Mouse (Mus musculus): ENCODE measurements around the gene Bclaf3.
"Not testable (repeated sequence)": the region's sequence is repeated elsewhere in the genome, so short reads cannot be mapped to it uniquely, and the experiment has no call there.

The Bclaf3 gene

DNA sequence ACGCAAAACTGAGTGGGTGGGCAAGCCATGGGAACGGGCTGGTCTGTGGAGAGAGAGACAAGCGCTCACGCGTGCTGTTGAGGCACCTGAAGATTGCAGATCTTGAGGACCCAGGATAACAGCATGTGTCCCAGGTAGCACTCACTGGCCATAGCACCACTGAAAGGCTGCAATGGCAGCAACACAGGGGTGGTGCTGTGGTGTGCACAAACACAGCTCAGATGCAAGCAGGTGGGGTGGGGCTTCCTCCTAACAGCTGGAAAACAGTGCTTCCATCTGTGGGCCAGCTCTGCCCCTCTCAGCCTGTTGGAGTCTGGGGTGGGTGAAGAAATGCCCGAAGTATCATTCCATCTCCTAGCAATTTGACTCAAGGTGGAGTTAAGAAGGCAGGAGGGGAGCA, at the start of gene Bclaf3:
Gene Bclaf3, plus strand, starts transcription at position 301 of the 400 bp plus-strand sequence.
- no peak for DNase-seq (ENCODE audit: low spot score)

DNA sequence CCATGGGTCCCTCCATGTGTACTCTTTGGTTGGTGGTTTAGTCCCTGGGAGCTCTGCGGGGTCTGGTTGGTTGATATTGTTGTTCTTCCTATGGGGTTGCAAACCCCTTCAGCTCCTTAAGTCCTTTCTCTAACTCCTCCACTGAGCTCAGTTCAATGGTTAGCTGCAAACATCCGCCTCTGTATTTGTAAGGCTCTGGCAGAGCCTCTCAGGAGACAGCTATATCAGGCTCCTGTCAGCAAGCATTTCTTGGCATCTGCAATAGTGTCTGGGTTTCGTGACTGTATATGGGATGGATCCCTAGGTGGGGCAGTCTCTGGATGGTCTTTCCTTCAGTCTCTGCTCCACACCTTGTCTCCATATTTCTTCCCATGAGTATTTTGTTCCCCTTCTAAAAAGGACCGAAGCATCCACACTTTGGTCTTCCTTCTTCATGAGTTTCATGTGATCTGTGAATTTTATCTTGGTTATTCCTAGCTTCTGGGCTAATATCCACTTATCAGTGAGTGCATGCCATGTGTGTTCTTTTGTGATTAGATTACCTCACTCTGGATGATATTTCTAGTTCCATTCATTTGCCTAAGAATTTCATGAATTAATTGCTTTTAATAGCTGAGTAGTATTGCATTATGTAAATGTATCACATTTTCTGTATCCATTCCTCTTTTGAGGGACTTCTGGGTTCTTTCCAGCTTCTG, 48.1 kb upstream of the Bclaf3 start:
- peak; percentile 5 for DNase-seq (ENCODE audit: low spot score)

DNA sequence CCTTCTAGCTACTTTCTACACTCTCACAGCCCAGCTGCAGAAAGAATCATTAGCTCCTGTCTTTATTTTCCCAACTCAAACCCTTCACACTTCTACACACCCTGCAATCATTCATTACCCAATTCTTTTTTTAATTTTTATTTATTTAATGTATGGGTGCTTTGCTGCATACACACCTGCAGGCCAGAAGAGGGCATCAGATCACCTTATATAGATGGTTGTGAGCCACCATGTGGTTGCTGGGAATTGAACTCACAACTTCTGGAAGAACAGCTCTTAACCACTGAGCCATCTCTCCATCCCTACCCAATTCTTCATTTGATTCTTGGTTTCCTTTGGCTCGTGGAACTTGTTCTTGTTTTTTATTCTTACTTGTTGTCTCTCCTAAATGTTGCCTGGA, 42.2 kb upstream of the Bclaf3 start:
- no peak for DNase-seq (ENCODE audit: low spot score)

DNA sequence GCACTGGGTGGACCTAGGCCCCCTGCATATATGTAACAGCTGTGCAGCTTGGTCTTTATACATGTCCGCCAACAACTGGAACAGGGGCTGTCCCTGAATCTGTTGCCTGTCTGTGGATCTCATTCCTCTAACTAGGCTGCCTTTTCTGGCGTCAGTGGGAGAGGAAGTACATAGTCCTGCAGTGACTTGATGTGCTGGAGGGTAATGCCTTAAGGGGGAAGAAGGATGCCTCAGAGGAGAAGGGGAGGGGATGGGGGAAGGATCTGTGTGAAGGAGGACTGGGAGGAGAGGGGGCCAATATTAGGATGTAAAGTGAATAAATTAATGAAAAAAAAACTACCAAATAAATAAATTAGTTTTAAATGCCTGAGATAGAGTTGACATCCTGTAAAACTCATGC, 23.3 kb upstream of the Bclaf3 start:
- no peak for DNase-seq (ENCODE audit: low spot score)

DNA sequence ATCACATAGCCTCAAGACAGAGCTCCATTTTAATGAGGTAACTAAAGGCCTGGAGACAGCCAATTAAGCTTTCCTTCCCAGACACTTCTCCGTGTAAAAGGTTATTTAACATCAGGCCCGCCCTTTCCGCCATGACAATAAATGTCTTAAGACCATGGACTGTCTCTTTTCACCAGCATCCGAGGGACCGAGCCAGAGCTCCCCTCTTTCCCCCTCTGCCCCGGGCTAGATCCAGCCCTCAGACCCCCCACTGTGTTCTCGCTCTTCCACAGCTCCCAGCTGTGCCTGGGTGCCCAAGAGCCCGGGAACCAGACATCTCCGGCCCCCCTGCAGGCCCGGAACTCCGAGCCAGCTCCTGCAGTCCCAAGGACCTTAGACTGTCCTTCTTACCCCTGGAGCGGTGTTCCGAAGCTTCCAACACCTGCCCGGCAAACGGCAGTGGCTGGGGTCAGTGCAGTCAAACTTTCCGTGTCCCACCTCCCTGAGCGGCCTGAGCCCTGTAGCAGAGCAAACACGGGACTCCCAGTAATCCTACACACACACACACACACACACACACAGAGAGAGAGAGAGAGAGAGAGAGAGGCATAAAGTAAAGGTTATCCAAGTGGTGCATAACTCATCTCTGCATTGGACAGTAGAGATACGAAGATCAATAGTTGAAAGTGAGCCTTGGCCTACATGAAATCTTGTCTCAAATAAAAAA, 18.0 kb upstream of the Bclaf3 start:
- DNase-seq (ENCODE audit: low spot score) = no peak

DNA sequence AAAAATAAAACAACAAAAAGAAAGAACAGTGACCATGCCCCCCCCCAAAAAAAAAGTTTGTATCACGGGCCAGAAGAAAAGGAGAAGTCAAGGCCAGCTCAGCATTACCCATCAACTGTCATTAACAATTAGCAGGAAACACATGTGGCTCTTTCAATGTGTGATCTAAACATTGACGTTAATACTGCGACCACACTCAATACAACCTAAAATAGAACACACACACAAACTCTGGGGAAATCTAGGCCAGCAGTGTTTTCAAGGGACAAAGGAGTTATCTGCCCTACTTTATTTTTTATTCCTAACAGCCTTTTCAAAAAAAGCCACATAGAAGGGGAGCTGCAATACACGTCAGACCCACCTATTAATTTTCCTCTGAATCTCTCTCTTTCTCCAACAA, 17.4 kb upstream of the Bclaf3 start:
- no peak for DNase-seq (ENCODE audit: low spot score)

DNA sequence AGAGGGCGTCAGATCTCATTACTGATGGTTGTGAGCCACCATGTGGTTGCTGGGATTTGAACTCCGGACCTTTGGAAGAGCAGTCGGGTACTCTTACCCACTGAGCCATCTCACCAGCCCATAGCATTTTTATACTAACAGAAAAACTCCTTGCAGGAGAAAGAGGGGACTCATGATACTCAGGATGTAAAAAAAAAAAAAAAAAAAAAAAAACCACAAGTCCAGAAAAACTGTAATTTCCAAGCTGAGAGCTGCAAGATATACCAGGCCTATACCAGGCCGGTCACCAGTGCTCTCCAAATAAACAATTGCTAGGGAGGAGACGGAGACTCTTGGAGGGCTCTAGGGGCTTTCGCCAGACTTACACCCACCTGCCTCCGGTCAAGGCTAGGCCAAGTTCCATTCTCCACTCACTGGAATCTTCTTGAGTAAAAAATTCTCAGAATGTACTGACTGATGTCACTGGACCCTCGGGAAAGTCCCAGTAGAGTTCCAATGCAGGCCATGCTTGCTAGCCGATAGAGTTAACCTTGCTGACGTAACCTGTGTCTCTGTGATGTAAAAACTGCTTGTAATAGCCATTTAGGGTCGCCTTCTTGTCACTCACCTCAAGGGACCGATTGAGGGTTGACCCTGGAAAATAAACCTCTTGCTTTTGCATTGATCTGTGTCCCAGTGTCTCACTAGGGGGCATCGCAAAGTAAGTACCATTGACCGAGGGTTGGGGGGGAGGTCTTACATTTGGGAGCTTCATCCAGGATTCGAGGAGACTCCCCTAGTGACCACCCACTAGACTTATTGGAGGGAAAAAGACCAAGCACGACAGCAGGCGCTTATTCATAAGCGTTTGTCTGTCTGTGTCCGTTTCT, 16.4 kb upstream of the Bclaf3 start:
- no peak for DNase-seq (ENCODE audit: low spot score)

DNA sequence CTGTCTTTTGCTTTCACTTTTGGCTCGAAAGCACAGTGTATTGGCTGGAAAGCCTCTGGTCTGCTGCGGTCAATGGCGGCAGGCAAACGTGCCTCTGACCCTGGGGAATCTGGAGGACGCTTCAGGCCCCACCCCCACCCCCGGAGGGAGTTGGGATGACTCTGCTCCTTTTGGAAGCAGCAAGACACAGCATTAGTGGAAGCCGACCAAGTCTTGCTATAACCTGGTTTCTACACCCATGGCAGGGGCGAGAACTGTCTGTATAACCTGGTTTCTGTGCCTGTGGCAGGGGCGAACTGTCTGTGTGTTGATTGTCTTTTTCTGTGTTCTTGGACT, 15.8 kb upstream of the Bclaf3 start:
- no peak for DNase-seq (ENCODE audit: low spot score)

DNA sequence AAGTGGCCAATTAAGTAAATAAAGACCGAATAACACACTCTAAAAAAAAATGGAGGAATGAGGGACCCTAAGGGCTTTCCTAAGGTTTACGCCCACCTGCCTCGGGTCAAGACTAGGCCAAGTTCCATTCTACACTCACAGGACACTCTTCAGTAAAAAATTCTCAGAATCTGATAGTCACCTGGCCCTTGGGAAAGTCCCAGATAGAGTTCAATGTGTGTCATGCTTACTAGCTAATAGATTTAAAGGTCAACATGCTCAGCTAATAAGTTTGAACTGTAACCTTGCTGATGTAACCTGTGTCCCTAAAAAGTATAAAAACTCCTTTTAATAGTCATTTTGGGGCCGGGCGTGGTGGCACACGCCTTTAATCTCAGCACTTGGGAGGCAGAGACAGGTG, 10.9 kb upstream of the Bclaf3 start:
- DNase-seq (ENCODE audit: low spot score) = no peak

DNA sequence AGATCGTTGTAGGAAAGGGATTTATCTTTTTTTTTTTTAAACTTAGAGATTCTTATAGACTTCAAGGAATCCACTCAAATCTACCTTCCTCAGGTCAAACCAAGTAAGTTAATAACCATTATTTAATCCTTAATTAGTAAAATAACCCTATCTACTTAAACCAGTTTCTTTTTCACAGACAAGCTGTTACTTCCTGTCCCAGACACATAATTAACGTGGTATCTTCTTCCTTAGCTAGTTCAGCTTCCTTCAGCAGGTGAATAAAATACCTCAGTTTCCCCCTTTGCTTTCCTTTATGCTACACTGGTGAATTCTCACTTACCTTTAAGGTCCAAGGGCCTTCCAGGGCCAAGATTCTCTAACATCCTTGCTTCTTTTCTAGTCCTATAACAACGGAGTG, 4.7 kb upstream of the Bclaf3 start:
- DNase-seq (ENCODE audit: low spot score) = no peak

DNA sequence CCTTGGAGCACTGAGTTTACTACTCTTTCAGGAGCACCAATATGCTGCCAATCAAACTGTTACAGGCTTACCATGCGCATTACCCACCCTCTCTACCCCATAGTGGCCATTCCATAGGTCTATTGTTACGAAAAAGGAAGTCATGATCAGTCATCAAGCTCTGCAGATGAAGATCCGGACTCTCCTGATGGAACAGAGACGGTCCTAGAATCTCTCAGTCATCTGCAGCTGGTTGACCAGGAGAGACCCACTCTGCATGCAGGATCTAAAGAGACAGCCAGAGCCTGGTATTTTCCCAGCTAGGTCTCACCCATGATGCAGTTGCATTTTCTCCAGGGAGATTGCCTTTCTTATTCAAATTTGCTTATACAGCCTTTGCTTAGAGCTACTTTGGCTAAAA, 3.8 kb upstream of the Bclaf3 start:
- no peak for DNase-seq (ENCODE audit: low spot score)

DNA sequence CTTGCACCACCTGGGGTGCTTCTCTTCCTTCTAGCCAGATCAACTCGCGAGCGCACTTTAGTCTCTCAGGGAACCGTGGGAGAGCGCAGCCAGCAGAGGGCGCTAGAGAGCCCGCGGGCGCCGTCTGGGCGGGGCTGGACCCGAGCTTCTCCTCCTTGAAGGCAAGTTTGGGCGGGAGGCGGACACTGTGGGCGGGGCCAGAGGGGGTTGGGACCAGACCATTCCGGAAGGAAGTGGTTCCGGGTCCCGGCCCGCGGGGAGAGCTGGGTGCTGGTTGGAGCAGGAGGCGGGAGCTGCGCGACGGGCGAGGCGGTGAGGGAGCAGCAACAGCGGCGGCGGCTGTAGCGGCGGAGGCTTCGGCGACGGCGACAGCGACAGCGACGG, 5.9 kb downstream of the Bclaf3 start:
- DNase-seq (ENCODE audit: low spot score) = peak; percentile 92

DNA sequence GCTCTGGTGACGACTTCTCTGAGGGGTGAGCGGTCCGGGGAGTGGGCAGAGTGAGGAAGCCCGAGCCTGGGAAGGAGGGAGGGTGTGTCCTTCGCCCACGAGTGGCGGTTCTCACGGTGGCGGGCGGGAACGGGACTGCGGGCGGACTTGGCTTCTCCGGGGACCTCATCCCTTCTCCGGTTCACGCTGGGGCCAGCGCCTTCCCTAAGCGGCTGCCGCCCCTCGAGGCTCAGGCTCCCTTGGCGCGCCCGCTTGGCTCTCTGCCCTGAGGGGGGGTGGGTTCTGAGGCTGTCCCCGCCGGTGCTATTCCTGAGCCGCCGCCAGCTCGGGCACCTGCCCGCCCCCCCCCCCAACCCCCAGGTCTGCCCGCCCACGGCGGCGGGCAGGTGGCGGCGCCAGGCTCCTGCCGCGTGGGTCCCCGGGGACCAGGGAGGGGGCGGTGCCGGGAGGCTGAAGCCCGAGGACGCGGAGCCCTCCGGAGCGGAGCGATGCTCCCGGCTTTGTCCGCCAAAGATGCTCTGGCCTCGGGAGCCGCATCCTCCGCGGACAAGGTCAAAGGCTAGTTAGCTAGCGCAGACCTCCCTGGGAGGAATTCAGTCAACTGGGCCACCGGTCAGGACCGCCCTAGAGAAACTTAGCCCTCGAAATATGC, 6.4 kb downstream of the Bclaf3 start:
- no peak for DNase-seq (ENCODE audit: low spot score)

DNA sequence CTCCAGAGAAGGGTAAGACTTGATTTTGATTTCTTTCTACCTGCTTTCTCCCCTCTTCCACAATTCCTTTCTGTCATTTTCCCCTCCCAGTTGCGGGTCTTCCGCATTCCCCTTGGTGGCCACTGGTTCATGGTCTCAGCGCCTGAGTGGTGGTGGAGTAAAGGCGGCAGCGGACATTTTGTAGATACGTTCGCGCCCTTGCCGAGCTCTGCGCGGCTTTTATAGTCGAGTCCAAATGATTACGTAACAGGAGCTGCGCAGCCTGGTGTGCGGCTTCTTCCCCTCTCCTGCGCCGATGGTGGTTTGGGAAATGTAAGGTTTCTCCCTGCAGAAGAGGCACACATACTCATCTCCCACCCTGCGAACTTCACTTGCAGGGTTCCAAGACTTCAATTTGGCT, 15.4 kb downstream of the Bclaf3 start:
- DNase-seq (ENCODE audit: low spot score) = no peak

DNA sequence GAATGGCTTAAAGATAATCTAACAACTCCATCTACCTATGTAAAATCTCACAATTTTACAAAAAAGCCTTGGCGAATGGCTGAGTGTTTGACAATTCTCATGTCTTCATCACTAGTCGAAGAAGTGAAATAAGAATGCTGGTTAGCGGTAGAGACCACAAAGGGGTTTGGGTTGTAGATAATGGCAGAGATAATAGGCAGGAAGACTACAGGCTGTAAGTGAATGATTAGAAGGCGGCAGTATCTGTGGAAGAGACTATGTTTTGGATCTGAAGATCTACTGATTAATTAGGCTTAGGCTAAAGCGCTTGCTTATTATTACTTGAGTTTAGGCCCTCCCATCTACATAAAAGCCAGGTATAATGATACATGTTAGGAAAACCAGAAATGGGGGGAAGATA, 20.6 kb downstream of the Bclaf3 start:
- no peak for DNase-seq (ENCODE audit: low spot score)

DNA sequence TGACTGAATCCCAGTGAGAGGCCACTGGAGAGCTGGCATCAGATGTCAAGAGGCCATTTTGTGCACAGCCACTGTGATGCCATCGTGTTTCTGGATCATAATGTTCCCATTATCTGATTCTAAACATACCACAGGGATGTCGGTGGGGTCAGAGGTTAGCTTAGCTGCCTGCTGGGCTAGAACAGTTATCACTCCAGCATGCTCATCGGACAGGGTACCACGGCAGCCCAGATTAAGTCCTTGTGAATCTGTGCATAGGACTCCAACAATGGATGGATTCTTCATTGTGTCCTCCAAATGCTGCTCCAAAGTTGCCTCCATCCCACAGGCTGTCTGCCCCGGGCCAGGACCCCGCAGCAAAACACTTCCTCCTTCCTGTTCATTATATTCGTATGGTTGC, 58.2 kb downstream of the Bclaf3 start:
- not testable (repeated sequence) for DNase-seq (ENCODE audit: low spot score)

DNA sequence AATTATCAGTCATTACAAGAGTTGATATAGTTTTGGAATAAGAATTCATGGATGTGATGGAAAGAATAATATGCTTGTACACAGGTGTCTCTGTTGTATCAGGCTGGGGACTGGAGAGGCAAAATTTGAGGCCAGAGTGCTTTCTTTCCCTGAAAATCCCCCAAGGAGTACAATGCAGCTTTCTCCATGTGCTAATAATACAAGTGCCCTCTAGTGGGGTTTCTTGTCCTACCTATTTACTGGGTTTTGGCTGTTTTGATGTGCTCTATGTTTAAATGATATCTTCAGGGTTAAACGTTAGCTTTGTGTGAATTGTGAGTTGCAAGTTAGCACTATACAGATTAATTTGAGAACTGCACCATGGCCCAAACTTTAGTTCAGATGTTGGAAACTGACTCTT, 65.1 kb downstream of the Bclaf3 start:
- no peak for DNase-seq (ENCODE audit: low spot score)

DNA sequence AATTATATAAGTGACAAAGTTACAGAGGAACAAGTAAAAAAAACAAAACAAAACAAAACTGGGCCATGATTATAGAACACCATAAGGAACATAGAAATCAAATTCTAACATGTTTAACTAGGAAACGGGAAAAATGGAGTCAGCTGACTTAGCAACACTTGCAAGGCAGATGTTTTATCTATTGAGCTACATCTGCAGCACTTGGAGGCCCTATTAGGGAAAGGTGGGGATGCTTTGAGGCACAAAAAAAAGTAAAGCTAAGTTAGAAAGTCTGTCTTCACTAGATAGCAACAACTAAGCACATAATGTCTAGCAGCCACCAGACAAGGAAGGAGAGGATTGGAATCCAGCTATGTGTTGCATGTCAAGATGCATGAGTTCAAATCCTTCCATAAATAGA, 71.0 kb downstream of the Bclaf3 start:
- no peak for DNase-seq (ENCODE audit: low spot score)

DNA sequence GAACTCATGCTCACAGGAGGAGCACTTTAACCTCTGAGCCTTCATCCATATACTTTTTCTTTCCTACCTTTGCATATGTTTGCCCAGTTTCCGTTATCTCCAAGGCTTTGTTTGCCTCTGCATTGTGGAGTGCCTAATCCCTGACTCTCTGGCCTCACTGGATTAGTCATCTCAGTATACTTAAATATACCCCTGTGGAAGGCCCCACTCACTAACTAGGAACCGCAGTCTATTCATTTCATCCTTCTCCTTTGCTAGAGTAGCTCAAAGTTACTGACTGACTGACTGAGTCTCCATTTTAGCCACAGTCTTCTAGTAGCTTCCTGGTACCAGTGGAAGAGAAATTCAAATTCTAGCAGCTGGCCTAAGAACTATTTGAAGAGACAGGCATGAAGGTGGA, 78.3 kb downstream of the Bclaf3 start:
- no peak for DNase-seq (ENCODE audit: low spot score)

DNA sequence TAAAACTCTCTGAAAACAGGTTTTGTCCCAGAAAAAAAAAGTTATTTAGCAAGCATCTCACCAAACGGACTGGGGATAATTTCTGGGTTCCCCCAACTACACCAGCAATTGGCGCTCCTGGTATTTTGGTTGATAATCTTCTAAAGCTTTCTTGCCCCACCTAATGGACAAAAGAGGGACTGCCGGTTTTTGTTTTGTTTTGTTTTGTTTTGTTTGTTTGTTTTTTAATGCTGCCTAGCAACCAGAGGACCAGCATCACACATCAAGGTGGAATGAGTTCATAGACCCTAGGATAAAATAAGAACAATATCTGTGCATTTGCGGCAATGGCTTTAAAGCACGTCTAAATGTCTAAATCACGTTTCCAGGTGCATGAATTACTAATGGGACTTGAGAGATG, 80.4 kb downstream of the Bclaf3 start:
- DNase-seq (ENCODE audit: low spot score) = no peak

DNA sequence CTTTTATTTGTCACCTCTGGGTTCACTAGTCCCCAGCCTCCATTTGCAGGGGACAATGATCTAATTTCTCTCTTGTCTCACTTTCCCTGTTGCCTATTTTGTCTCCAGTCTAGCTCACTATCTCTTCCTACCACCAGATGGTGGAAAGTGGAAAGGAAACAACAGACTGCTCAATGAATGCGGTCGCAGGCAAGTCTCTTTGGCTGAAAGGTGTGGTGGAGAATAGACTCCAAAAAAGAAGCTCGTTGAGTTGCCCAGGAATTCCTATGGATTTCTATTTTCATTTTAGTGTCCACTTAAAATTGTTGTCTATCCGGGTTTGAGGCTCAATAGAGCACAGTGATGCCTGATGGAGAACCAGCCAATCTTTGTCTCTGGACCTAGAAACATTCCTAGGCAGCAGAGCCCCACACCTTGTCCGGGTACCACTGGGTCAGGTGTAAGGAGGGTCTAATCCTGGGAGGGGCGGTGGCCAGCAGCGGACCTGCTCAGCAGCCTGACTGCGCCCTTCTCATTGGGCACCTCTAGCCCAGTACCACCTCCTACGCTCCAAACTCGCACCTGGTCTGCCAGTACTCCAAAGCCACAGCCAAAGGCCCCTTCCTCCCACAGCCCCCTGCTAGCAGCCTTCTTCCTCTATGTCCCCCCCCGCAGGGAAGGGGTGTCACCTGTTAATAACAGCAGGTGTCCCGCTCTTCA, 99.9 kb downstream of the Bclaf3 start:
- DNase-seq (ENCODE audit: low spot score) = no peak

All from spleen, adult 12 weeks (tissue).